Mouse (Mus musculus): ENCODE measurements around the gene Parp3. TPM values are rescaled to one million over a fixed set of nuclear protein-coding genes. Genes with fewer than 3 reads are reported as not detected.

Parp3 gene
- polyA plus RNA-seq, 1 experiment, result 0.05 TPM

DNA sequence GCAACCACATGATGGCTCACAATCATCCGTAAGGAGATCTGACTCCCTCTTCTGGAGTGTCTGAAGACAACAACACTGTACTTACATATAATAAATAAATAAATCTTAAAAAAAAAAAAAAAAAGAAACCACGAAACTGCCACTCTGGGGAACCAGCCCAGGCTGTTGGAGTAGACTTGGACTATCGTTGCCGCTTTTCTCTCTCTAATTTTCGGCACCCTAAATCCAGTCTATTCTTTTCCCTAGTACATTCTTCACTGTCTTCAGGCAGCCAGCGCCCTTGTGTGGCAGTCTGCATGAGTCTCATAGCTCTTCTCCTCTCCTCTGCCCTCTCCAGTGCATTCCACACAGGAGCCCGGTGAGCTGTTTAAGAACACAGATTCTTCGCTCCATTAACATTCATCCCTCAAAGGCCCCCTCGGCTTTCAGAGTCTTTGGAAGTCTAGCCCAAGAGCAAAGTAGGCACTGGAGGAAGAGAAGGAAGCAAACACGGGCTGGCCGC lies 48.0 kb downstream of the Parp3 start:
- TF ChIP-seq GATA1 (IDR thresholded peaks at IDR 0.05; ENCODE audit: low read length), result no peak
- no peak for TF ChIP-seq TAL1 (IDR thresholded peaks at IDR 0.05; ENCODE audit: low read length)
- peaks cover 21% of the 10 kb centered on the region for H3K4me1 ChIP-seq (ENCODE audit: control insufficient read depth)
- H3K4me3 ChIP-seq (replicated peaks), result peak overlapping the region; percentile 87
- no peaks in the 10 kb centered on the region for H3K27me3 ChIP-seq (ENCODE audit: control insufficient read depth)
- peaks cover 31% of the 10 kb centered on the region for H3K36me3 ChIP-seq (ENCODE audit: control insufficient read depth)
- no peaks in the 10 kb centered on the region for H3K9me3 ChIP-seq (ENCODE audit: control insufficient read depth, low read length)

DNA sequence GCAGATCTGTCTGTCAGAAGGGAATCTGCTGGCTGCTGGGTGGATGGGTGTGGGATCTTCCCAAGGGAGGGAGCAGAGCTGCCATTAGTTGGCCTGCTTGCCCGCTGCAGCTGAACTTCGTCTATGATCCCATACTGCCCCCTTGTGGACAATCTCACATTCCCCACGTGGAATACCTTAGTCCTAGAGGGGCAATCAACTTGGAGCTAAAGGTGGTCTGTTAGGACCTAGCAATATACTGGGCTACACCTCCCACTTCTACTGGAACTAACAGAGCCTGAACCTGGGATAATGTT lies 54.9 kb downstream of the Parp3 start:
- Histone ChIP-seq H3K9me3 (ENCODE audit: control insufficient read depth, low read length) (no peaks in the 10 kb centered on the region), H3K36me3 (ENCODE audit: control insufficient read depth) (no peaks in the 10 kb centered on the region), H3K4me3 (replicated peaks) (no peak overlapping the region), H3K27me3 (ENCODE audit: control insufficient read depth) (peaks cover 43% of the 10 kb centered on the region), H3K4me1 (ENCODE audit: control insufficient read depth) (no peaks in the 10 kb centered on the region)
- no peak for TF ChIP-seq GATA1 (IDR thresholded peaks at IDR 0.05; ENCODE audit: low read length)

DNA sequence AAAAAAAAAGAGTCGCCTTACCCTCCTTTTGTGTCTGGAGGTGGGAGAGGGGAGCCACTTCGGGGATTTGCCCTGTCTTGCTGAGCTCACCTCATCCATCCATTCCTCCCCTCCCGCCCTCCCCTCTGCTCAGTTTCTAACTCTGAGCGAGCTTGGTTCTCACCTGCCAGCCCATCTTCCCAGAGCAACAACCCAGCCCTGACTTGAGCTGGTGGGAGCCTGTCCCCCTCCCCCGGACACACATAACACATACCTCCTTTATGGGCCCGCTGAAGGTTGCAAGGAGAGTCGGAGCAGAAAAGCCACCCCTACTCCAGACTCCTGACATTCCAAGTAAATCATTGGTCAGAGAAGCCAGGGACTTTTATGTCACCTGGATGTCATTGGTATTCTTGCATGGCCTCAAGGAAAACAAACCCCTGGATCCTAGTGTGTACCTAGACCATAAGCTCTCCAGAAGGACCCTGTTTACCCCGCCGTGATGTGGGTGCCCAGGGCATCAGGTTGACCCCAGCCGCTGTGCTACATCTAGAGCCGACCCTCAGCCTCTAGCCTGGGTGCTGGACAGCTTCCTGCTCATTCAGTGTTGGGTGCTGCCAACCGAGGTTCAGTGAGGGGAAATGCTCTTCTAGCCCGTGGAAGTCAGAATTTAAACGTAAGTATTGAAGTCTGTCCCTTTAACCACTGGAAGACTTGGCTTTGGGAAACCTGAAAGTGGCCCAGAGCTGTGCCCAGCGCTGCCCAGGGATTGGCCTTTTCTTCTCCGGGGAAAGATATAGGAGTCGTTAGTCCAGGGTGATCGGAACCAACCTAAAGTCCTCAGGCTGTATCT lies 55.5 kb downstream of the Parp3 start:
- Histone ChIP-seq H3K4me1 (ENCODE audit: control insufficient read depth) (no peaks in the 10 kb centered on the region), H3K9me3 (ENCODE audit: control insufficient read depth, low read length) (no peaks in the 10 kb centered on the region), H3K4me3 (replicated peaks) (no peak overlapping the region), H3K27me3 (ENCODE audit: control insufficient read depth) (peaks cover 44% of the 10 kb centered on the region), H3K36me3 (ENCODE audit: control insufficient read depth) (no peaks in the 10 kb centered on the region)
- no peak for TF ChIP-seq GATA1 (IDR thresholded peaks at IDR 0.05; ENCODE audit: low read length)
- no peak for TF ChIP-seq TAL1 (IDR thresholded peaks at IDR 0.05; ENCODE audit: low read length)

DNA sequence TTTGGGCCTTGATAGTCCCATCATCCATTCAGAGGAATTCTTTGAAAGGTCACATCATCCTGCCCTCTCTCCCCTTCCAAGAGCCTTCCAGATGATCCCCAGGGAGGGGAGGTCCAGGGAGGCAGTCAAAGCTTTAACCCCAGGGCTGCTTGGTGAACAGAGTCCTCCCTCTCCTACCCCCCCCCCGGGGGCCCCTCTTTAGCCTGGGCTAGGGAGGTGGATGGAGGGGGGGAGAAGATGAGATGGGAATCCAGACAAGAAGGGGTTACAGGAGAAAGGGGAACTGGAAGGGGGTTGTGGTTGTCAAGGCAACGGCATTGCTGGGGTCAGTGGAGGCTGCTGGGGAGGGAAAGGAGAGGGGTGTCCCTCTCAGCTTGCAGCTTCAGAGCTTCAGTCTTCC lies 56.1 kb downstream of the Parp3 start:
- peaks cover 45% of the 10 kb centered on the region for H3K27me3 ChIP-seq (ENCODE audit: control insufficient read depth)
- no peak for TF ChIP-seq GATA1 (IDR thresholded peaks at IDR 0.05; ENCODE audit: low read length)
- TF ChIP-seq TAL1 (IDR thresholded peaks at IDR 0.05; ENCODE audit: low read length), result no peak
- H3K9me3 ChIP-seq (ENCODE audit: control insufficient read depth, low read length), result no peaks in the 10 kb centered on the region
- H3K4me1 ChIP-seq (ENCODE audit: control insufficient read depth), result no peaks in the 10 kb centered on the region
- H3K36me3 ChIP-seq (ENCODE audit: control insufficient read depth), result no peaks in the 10 kb centered on the region
- no peak overlapping the region for H3K4me3 ChIP-seq (replicated peaks)

Other genes starting within 250 kb of the Parp3 start
- 0.43 and 0.52 TPM in 2 replicates for gene Alas1, start 228.3 kb downstream of the Parp3 start, polyA plus RNA-seq (2012)
- gene Poc1a, start 195.9 kb downstream of the Parp3 start, polyA plus RNA-seq (2012), result 1.8 and 3.7 TPM in 2 replicates
- 0.19 and 0.23 TPM in 2 replicates for gene Dusp7, start 108.3 kb downstream of the Parp3 start, polyA plus RNA-seq (2012)
- gene Rpl29, start 47.5 kb downstream of the Parp3 start, polyA plus RNA-seq (2012), result 2.4 and 3.8 TPM in 2 replicates
- gene Acy1, start 38.6 kb downstream of the Parp3 start, polyA plus RNA-seq (2012), result 0.42 and 0.50 TPM in 2 replicates
- gene Abhd14b, start 29.5 kb downstream of the Parp3 start, polyA plus RNA-seq (2012), result 0.07 TPM in 1 of 2 replicates, not detected in the other
- 0.42 and 0.64 TPM in 2 replicates for gene Abhd14a, start 29.3 kb downstream of the Parp3 start, polyA plus RNA-seq (2012)
- 0.21 and 0.90 TPM in 2 replicates for gene Pcbp4, start 23.7 kb downstream of the Parp3 start, polyA plus RNA-seq (2012)
- gene Gpr62, start 11.0 kb downstream of the Parp3 start, polyA plus RNA-seq (2012), result not detected in 2 replicates
- gene Rrp9, start 986 bp downstream of the Parp3 start, polyA plus RNA-seq (2012), result 9.9 and 10.7 TPM in 2 replicates
- not detected in 2 replicates for gene Iqcf1, start 23.0 kb upstream of the Parp3 start, polyA plus RNA-seq (2012)
- not detected in 2 replicates for gene Iqcf5, start 37.6 kb upstream of the Parp3 start, polyA plus RNA-seq (2012)
- gene Iqcf3, start 84.7 kb upstream of the Parp3 start, polyA plus RNA-seq (2012), result not detected in 2 replicates
- not detected in 2 replicates for gene Iqcf4, start 94.0 kb upstream of the Parp3 start, polyA plus RNA-seq (2012)
- not detected in 2 replicates for gene Iqcf6, start 149.6 kb upstream of the Parp3 start, polyA plus RNA-seq (2012)
- gene Grm2, start 179.1 kb upstream of the Parp3 start, polyA plus RNA-seq (2012), result not detected in 2 replicates
- gene Tex264, start 209.0 kb upstream of the Parp3 start, polyA plus RNA-seq (2012), result 0.63 and 0.69 TPM in 2 replicates

Measured in erythroblast, embryonic 14.5 days (primary cell).